Mouse (Mus musculus): ENCODE results near the gene Gm45208. TPM values are rescaled to one million over a fixed set of nuclear protein-coding genes. Genes with fewer than 3 reads are reported as not detected.
"Not testable (repeated sequence)": the region's sequence is repeated elsewhere in the genome, so short reads cannot be mapped to it uniquely, and the experiment has no call there.

The Gm45208 gene
- total RNA-seq, 2 experiments from 2014 or later: not detected

GRCm38 (mm10) chrX:7724135-7724534 is 2.1 kb downstream of the Gm45208 start:
- no peak for DNase-seq (ENCODE audit: low spot score in 2 of 2)
- intact Hi-C loops (cut with DNase I): no loop called here

DNA sequence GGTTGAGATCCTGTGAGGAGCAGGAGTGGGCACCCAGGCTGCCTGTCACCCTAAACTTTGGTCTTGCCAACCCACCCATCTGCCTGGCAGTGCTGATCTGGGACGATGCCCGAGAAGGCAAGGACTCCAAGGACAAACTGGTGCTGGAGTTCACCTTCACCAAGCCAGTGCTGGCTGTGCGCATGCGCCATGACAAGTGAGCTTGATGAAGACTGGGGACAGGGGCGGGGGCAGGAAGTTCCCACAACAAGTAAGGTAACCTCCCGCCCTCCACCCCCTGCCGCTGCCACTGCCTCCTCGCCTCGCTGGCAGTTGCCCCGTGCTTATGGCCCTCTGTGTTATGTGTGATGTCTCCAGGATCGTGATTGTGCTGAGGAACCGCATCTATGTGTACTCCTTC is 3.8 kb downstream of the Gm45208 start:
- DNase-seq (ENCODE audit: low spot score in 2 of 2): no peak
- intact Hi-C loops (cut with DNase I): no loop called here

DNA sequence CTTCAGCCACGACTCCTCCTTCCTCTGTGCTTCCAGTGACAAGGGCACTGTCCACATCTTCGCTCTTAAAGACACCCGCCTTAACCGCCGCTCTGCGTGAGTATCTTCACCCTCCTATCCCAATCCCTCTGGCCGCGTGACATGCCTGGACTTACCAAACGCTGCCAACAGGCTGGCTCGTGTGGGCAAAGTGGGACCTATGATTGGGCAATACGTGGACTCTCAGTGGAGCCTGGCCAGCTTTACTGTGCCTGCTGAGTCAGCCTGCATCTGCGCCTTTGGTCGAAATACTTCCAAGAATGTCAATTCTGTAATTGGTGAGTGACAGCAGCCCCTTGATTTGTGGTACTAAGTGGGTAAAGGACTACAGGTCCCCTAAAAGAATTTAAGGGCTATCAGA is 5.1 kb downstream of the Gm45208 start:
- DNase-seq (ENCODE audit: low spot score in 2 of 2): no peak
- intact Hi-C loops (cut with DNase I): no loop called here

DNA sequence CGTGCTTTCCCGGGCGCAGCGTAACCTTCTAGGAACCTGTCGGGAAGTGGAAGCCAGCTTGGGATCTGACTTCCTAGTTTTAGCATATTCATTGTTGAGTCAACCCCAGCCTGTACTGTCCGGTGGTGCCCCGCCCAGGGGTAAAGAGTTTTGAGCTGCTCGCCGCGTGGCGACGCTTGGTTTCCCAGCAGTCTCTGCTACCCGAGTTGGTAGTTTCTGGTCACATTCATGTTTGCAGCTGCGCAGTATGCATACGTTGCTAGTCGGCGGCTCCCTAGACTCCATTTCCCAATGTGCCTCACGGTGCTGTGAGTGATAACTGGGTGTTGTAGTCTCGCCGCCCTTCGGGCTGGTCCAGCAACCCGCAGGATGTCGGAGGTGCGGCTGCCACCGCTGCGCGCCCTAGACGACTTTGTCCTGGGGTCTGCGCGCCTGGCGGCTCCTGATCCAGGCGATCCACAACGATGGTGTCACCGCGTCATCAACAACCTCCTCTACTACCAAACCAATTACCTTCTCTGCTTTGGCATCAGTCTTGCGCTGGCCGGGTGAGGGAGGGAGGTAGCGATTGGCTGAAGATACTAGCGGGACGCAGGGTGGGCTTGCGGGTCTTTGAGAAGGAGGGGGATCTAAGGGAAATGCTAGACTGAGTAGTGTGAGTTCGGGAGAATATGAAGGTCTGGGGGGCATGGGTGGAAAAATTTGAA is 6.3 kb downstream of the Gm45208 start, which contains the start of gene Praf2:
TSS of gene Praf2 (plus strand) at position 225 of the 707 bp plus-strand sequence.
- intact Hi-C loops (cut with DNase I): no loop called here
- DNase-seq (ENCODE audit: low spot score in 2 of 2): peak; percentile 79 to 95

DNA sequence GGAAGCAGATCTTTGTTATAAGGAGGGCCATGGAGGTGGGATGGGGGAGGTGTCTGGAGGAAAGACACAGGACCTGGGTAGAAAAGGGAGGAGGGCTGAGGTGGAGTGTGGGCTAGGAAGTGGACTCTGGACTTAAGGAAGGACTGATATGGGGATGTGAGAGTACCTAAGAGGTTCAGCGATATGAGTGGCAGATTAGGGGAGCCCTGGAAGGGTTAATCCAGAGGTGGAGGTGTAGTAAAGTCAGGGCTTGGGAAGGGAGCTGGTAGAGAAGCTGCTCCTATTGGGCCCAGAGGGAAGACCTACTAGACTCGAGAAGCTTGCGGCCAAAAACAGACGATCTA is 6.8 kb downstream of the Gm45208 start:
- DNase-seq (ENCODE audit: low spot score in 2 of 2): no peak
- intact Hi-C loops (cut with DNase I): no loop called here

DNA sequence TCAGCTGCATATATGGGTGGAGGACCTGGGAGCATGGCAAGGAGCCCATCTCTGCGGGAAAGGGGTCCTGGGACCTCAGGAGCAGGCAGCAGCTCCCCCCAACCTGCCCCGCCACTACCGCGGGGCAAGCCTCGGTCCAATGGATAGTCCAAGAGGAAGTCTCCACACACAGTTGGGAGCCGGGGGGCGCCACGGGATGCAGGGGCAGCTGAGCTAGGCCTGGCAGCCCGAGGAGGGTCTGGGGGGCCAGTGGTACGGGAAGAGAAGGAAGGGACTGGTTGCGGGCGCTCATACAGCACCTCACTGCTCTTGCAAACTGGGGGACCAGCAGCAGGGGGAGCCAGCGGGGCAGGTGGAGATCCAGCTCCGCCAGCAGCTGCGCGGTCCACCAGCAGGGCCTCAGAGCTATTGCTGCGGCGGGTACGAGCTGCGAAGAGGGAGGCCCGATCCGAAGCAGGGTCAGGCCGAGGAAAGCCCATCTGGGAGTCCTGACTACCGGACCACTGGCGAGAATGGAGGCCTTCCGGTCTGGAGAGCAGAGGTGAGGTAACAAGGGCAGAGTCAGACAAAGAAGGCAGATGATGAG is 11.6 kb downstream of the Gm45208 start:
- intact Hi-C loops (cut with DNase I): no loop called here
- peak in 1 of 2 experiments; percentile 35 for DNase-seq (ENCODE audit: low spot score in 2 of 2)

GRCm38 (mm10) chrX:7739336-7740081 is 17.5 kb downstream of the Gm45208 start:
- intact Hi-C loops (cut with DNase I): no loop called here
- no peak for DNase-seq (ENCODE audit: low spot score in 2 of 2)

DNA sequence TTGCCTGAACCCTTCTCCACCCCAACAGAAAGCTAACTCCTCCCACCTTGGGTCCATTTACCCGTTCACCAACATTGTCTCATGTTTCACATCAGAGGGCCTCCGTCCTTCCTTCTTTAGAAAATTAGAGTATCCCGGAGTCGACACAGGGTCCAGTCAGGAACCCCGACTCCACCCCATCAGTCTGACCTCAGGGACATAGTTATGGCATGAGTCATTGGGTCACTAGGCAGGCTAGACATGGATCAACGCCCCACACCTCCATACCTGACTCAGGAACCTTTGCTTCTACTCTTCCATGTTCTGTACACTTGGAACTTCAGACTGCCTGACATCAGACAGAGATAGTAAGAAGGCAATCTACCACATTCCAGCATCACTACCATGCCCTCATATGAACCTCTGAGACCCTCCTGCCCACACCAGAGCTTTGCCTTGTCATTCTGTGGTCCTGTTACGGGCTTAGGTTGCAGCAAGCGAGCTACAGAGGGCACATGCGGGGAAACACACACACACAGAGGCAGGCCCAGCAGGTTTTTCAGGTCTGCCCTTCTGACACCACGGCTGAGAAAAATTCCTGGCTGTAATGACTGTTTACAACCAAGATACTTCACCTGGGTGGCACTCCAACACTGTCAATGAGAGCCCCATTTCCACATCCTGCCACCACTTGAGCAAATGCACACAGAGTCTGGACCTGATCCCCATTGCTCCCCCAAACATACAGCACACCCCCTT is 18.2 kb downstream of the Gm45208 start:
- intact Hi-C loops (cut with DNase I): no loop called here
- DNase-seq (ENCODE audit: low spot score in 2 of 2): no peak

DNA sequence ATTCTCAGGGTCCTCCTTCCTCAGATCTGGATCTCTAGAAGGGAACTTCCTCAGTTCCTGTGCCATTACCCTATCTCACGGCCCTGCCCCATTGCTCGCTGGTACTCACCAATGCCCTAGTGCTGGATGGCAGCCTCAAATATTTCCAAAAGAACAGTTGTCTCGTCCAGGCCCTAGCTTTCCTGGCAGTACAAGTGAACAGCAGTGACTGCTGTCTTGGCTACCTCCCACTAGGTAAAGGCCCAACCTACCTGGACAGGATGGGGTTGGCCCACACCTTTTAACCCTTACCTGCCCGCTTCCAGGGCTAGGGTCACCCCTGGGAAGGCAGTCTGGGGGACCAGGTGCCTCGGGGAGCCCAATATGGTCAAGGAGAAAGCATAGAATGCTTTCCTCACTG is 19.1 kb downstream of the Gm45208 start:
- DNase-seq (ENCODE audit: low spot score in 2 of 2): no peak
- intact Hi-C loops (cut with DNase I): no loop called here

- no peak for DNase-seq (ENCODE audit: low spot score in 2 of 2)
- intact Hi-C loops (cut with DNase I): no loop called here
Observed at GRCm38 (mm10) chrX:7743470-7743869, 21.4 kb downstream of the Gm45208 start.

- intact Hi-C loops (cut with DNase I): no loop called here
- DNase-seq (ENCODE audit: low spot score in 2 of 2): no peak
Observed at GRCm38 (mm10) chrX:7744940-7745339, 22.9 kb downstream of the Gm45208 start.

GRCm38 (mm10) chrX:7745429-7745828 is 23.4 kb downstream of the Gm45208 start:
- intact Hi-C loops (cut with DNase I): no loop called here
- DNase-seq (ENCODE audit: low spot score in 2 of 2): no peak

GRCm38 (mm10) chrX:7750432-7751116 is 28.5 kb downstream of the Gm45208 start, which contains the start of gene Ccdc120:
Gene Ccdc120 (minus strand): TSS chrX:7750905.
- DNase-seq (ENCODE audit: low spot score in 2 of 2): peak; percentile 72 to 86
- intact Hi-C loops (cut with DNase I): no loop called here

DNA sequence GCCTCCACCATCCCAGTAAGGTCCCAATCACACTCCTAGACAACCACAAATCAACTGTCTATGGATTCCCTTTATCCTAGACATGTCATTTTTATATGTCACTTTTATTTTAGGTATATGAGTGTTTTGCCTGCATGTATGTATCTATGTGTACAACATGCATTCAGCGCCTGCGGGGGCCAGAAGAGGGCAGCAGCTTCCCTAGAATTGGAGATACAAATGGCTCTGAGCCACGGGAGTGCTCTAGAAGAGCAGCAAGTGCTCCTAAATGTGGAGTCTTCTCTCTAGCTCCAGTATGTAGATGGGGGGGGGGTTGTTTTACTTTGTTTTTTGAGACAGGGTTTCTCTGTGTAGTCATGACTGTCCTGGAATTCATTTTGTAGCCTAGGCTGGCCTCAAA is 31.6 kb downstream of the Gm45208 start:
- intact Hi-C loops (cut with DNase I): not testable (repeated sequence)
- DNase-seq (ENCODE audit: low spot score in 2 of 2): peak in 1 of 2 experiments; percentile 20

DNA sequence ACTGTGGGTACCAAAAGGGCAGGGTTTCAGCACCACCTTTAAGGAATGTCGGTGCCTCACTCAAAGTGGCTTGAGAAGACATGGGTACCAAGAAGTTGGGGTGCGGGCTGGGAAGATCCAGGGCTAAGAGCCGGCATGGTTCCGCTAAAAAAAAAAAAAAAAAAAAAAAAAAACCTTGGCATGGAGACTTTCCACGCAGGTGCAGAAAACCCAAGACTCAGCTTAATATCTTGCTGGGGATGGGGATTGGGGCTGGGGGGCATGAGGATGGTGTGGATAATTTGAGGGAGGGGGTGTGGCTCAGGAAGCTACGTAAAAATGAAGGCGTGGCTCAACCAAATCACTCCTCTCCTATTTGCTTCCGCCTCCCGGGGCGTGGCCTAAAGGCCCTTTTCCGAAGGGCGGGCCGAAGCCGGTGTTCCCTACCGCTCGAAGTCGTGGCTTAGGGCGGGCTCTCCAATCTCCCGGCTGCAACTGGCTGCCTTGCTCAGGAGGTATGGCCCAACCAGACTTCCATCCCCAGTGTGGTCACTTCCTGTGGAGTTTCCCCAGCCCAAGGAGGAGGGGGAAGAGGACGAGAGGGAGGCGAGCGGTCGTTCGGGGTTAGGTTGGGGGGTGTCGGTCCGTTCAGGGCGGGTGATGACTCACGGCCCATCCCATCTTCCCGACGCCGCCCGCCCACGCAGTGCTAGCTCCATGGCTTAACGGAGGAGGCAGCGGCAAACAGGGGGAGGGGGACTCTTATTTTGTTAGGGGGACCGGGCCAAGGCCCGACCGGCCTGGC is 40.3 kb downstream of the Gm45208 start, which contains the start of gene Tfe3:
TSS of gene Tfe3 (plus strand) at position 424 of the 784 bp plus-strand sequence.
- intact Hi-C loops (cut with DNase I): no loop called here
- peak; percentile 84 to 96 for DNase-seq (ENCODE audit: low spot score in 2 of 2)

DNA sequence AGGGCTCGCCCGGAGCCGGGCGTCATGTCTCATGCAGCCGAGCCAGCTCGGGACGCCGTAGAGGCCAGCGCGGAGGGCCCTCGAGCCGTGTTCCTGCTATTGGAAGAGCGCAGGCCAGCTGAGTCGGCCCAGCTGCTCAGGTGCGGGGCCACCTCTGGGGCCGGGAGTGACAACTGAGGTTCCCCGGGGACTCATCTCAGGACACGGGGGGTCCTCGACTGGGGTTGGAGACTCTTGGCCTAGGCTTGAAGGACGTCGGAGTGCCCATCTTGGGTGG is 40.8 kb downstream of the Gm45208 start:
- no peak for DNase-seq (ENCODE audit: low spot score in 2 of 2)
- intact Hi-C loops (cut with DNase I): no loop called here

GRCm38 (mm10) chrX:7763631-7764393 is 41.8 kb downstream of the Gm45208 start:
- peak; percentile 20 to 32 for DNase-seq (ENCODE audit: low spot score in 2 of 2)
- intact Hi-C loops (cut with DNase I): loop anchor here (2.0 kb wide), 1 partner anchor 27 kb away; no protein-coding TSS in a partner anchor

DNA sequence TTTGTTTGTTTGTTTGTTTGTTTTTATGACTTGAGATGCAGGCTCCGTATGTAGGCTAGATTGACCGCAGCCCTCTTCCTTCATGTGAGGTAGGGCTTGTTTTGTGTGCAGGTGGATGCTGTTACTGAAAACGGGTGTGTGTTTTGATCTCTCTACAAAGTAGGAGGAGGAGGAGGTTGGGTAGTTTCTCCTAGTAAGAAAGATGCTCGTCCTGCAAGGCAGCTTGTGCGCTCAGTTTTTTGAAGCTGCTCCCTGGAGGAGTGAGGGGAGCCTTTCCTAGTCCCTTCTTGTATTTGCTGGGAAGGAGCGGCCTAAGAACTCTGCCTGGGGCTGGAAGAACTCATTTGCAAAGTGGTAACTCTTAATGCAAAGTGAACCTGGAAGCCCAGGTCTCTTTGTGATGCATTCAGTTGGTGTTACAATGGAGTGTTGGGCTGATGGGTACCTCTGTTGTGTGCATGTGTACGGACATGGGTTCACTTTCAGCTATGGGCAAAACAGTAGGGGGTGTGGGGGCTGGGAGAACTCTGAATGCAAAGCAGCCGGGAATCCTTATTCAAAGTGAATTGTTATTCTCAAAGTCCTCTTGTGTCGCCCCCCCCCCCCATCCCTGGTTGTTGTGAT is 42.7 kb downstream of the Gm45208 start:
- intact Hi-C loops (cut with DNase I): loop anchor here (2.0 kb wide), 1 partner anchor 26 kb away; no protein-coding TSS in a partner anchor
- no peak for DNase-seq (ENCODE audit: low spot score in 2 of 2)

Data from left cerebral cortex, postnatal 25 days (tissue).